Mouse (Mus musculus): Measurements from ENCODE around the gene 1700056E22Rik.

DNA sequence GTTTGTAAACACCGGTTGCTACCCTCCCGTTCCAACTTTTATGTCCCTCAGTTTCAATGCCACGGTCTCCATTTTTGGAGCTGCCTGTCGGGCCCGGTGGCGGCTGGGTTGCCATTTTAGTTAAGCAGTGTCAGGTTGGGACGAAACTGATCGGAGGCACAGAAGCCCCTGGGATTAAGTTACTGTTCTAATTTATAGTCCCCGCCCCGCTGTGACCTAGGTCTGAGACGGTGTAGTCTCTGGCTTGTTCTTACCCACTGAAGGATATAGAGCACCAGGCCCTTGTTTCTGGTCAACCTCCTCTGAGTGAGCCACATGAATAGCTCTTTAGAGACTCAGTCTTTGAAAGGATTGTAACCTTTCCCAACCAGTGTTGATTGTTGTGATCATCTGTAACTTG lies 6.1 kb upstream of the 1700056E22Rik start:
- TF ChIP-seq POLR2A (IDR thresholded peaks at IDR 0.05; ENCODE audit: control insufficient read depth, low read depth, low read length) = no peak
- no peak for TF ChIP-seq CTCF (IDR thresholded peaks at IDR 0.05; ENCODE audit: control insufficient read depth, insufficient read depth, insufficient replicate concordance, low read depth, low read length)

Data from testis, adult 2 months (tissue).